Mouse (Mus musculus) kidney, postnatal 10 days (tissue): ENCODE measurements at regions not wholly inside any gene's neighbourhood (a gene's known extent, or its start where the extent isn't known, plus 50 kb on each side); places are given as distances from the start of the nearest gene placed in this dataset.

Experiments used
- DNase-seq: peaks from one replicate; pipeline ENCODE4 v3.0.0; 2021; ENCODE audit warnings: mixed read lengths

GRCm38 (mm10) chr13:46222031-46222430 is 51.5 kb upstream of the Stmnd1 start:
- DNase-seq = no peak

- DNase-seq = peak; percentile 75
Measured at GRCm38 (mm10) chr13:46218101-46218701, 55.3 kb upstream of the Stmnd1 start.

GRCm38 (mm10) chr13:46216954-46217838 is 56.3 kb upstream of the Stmnd1 start:
- DNase-seq = no peak

DNA sequence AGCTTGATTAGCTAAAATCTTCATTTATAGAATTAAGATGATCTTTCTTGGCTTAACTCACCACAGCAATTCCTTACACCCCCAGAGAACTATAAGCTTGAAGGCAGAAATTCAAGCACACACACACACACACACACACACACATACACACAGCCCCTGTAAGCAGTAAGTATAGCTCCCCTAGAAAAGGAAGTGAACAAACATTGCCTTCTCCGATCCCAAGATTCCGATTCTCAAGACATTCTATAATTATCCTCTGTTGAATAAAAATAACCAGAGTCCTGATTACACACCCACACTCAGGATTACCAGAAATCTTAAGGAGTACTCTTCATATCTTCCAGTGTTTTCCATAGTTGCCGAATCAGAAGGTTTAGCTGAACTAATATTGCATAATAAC is 70.0 kb upstream of the Stmnd1 start:
- no peak for DNase-seq

DNA sequence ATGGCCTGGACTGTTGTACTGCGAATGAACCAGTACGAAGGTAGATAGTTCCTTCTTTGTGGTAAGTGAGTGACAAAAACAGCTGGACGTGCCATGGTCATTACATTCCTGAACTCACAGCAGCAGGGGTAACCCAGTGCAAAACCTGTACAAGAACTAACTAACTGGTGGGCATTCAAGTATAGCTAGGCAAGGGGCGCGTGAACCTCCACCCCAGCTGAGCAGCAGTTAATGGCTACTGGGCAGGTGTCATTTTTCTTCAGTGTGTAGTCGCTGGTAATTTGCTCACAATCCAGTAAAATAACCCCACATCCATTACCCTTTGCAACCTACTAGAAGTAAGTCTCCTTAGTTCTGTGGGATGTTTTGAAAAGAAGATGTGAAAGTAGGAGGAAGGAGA is 70.9 kb upstream of the Stmnd1 start:
- no peak for DNase-seq

DNA sequence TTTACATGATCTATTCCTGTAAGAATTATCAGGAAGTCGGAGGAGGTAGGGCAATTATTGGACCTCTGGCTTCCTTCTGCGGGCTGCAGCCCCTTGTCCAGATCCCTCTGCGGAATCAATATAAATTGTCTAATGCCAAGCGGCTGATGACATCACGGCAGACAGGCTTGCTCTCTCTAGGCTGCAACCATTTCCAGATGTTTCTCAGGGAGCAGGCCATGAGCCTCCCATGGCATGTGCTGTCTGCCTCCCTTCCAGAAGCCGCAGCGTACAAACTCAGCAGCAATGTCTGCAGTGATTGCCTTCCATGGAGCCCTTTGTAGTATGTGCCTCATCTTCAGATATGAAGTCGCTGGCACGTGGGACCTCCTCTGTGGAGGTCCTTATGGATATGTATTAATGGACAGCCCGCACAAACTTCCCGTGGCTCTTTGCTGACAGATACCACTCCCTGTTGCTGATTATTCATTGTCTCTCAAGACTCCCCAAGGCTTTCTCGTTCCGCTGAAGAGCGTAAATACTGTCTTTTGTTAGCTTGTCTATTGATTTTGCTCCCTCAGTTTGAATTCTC is 72.4 kb upstream of the Stmnd1 start:
- DNase-seq = no peak

GRCm38 (mm10) chr13:46193131-46193530 is 80.4 kb upstream of the Stmnd1 start:
- DNase-seq = no peak

DNA sequence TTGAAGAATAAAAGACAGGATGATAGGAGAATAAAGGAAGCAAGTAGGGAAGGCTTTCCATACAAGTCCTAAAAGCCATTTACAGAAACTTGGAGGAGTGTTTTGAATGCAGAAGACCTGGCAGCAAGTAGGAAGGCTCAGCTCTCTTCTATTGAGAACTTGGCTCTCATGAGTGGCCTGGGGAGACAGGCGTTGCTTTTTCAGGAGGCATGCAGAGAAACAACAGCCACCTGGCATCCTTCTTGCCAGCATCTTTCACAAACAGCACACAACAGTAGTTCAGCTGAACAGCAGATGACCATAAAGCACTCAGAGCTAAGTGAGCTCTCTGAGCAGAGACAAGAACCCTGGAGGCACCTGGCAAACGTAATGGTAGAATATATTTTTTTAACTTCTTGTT is 83.8 kb upstream of the Stmnd1 start:
- DNase-seq = no peak

GRCm38 (mm10) chr13:46182851-46183250 is 90.7 kb upstream of the Stmnd1 start:
- DNase-seq = no peak

DNA sequence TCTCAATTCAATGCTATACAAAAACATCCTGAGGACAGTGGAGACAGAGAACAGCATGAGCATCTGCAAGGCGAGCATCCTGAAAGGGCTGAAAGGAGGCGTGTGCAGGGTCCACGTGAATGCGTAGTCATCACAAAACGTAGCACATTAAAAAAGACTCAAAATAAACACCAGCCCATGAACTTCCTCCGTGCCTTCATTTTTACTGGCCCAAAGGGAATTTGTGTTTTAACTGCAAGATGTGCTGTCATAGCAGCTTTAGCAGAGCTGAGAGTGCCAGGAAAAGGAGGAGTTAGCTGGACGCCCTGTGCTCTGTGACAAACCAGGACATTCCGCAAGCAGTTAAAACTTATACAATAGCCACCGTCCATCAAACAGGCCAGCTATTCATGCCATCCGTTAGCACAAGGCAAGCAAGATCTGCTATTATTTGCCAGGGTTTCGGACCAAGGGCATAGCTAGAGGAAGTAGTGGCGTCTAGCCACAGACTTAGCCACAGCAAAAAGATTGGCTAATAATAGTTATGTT is 92.9 kb upstream of the Stmnd1 start:
- peak; percentile 21 for DNase-seq

GRCm38 (mm10) chr13:46179916-46180315 is 93.6 kb upstream of the Stmnd1 start:
- no peak for DNase-seq

DNA sequence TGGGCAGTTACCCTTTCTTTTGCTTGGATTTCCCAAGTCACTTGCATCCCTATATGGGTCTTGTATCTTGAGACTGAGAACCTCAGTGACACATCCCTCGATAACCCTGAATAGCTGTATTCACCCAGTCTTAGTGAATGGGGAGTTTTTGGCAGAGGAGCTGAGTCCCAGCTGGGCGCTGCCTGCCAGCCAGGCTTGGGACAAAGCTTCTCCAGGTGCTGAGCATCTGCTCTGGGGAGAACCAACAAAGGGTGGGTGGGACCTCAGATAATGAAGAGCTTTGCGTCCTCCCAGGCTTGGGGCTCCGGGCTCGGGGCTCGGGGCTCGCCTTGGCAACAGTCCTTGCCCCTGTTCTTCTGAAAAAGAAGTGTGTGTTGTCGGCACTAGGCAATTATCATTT is 100.4 kb upstream of the Stmnd1 start:
- DNase-seq = no peak

DNA sequence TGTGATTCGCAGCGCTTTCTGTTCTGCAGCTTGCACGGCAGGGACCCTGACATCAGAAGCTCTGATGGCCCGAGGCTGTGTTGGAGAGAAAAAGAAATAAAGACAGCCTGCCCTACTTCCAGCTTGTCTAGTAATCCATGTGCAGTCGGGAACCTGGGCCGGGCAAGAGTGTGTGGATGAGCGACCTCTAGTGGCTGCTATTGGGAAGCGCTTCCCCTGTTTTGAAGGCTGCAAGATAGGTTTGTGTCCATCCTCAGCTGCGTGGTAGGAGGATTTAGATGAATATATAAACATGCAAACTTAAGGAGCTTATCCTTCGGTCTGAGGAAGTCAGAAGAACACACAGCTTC is 111.5 kb upstream of the Stmnd1 start:
- peak; percentile 85 for DNase-seq

DNA sequence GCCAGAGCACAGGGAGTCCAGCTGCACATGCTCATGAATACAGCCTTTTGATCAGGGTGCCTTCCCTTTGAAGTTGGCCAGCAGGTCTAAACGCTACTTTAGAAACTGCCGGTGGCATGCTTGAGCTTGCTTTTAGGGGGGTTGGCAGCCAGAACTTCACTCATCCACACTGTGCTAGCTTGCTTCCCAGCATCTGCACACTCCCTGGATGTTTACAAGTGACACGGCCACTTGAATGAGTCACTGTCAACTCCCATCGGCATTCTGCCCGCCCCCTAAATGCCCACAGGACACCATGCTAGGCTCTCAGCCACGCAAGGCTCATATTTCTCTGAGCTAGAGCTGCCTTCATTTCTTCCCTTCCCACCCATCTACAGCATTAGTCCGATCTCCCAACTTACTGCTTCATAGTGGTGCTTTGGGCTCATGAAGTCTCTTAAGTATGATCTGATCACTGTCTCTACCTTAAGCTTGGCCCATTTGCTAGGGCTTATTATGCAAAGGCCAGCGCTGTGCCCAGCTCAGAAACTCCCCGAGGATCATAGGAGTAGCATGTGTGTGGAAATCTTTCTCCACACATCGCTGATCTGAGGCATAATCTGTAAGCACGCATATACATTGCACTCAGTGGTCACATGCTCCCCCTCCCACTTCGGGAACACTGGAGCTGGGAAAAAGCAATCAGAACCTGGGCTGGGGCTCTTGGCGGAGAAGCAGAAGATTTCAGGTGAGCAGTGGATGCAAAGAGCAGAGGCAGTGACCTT is 112.1 kb upstream of the Stmnd1 start:
- no peak for DNase-seq

- DNase-seq = no peak
Measured at GRCm38 (mm10) chr13:46159354-46159753, 114.2 kb upstream of the Stmnd1 start.

DNA sequence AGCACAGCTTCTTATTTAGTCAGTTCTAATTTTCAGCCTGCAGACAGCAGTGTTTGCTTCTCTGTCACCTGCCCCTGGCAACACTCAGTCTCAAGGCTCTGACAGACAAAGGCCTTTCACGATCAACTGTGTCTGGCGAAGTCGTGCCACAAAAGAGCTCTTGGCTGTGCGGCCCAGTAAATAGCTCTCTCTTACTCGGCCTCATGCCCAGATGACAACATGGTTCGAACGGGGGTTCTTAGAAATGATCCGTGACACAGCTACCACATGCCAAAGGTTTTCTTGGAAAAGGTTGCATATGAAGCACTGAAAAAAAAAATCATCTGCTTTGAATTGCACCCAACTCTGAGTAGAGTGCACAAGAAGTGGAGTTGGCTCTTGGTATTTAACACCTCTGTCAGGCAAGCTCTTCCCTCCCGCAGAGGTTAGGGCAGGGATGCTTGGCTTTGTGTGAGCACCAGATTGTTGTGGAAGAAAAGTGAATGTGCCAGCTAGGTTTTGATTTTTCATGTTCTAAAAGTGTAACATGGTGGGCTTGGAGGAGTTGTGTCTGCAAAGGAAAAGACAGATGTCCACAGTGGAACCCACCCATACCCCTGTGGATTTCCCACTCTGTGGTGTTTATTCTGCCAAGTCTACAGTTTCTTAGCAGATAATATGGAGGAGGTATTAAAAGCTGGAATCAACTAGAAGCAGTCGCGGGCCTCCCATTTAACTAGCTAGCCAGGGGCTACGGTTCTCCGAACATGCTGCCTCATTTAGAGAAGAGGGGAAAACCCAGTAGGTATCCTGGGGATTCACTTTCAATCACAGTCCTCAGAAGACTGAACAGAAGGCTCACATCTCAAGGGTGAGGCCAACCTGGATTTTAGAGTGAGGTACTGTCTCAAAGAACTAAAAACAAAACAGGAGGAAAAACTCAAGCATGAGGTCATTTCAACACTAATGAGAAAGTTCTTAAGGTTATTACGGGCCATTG is 120.0 kb upstream of the Stmnd1 start:
- no peak for DNase-seq

GRCm38 (mm10) chr13:46140006-46140405 is 133.5 kb upstream of the Stmnd1 start:
- DNase-seq = no peak

DNA sequence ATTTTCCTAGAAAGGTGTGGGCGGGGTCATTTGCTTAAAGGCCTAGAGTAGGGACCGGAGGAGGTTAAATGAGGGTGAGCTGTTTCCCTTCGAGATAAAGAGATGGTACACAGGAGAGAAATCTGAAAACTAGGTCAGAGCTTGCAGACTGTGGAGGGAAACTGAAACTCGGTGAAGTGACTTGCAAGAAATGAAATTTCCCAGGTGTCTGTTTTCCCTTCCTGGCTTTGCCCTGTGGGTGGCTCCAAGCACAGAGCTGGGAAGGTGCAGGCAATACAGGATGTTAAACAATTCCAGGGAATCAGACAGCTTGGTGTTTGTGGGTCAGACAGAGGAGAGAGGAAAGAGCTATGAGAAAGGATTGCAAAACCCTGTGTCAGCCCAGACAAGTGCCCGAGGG is 134.3 kb upstream of the Stmnd1 start:
- no peak for DNase-seq

DNA sequence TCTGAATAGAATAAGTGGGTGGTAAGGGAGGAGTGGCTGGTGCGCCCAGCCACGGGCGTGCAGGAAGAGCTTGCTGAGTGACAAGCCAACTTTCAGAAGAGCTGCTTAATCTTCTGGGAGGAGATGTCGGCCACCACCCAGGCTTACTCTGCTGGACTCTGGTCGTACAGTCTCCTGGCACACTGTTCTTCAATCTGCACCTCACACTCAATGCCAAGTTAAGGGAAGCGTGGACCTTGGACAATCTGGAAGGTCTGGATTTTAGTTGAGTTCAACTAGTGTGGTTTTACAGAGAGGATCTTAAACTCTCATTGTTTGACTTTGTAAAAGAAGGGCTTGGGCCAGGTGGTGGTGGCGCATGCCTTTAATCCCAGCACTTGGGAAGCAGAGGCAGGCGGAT is 138.1 kb upstream of the Stmnd1 start:
- DNase-seq = no peak

GRCm38 (mm10) chr13:46129236-46129855 is 144.2 kb upstream of the Stmnd1 start:
- no peak for DNase-seq

- no peak for DNase-seq
Measured at GRCm38 (mm10) chr13:46123446-46123845, 150.1 kb upstream of the Stmnd1 start.

GRCm38 (mm10) chr13:46116576-46116975 is 151.8 kb upstream of the Atxn1 start:
- no peak for DNase-seq
